Mouse (Mus musculus): Measurements from ENCODE around the gene Fgfrl1.

Fgfrl1 gene

DNA sequence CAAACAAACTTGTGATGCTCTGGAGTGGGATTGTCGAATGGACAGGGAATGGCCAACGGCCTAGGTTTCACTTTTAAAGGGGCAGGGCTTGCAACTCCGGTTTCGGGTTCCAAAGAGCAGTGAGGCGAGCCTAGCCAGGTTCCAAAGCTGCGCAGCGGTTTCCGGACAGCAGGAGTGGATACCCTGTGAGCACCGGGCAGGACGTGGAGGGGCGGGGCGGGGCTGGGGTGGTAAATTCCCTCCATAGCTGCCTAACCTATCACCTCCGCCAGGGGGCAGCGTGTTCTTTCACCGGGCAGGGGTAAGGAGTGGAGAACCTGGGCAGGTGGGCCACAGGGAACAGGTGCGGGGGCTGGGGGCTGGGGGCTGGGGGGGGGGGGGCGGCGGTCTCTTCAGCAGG lies at the start of gene Fgfrl1:
Gene Fgfrl1, plus strand, starts transcription at position 112 of the 400 bp plus-strand sequence.
- TF ChIP-seq GATA4 (IDR thresholded peaks at IDR 0.05; ENCODE audit: insufficient replicate concordance, low read length) = no peak

- no peak for TF ChIP-seq GATA4 (IDR thresholded peaks at IDR 0.05; ENCODE audit: insufficient replicate concordance, low read length)
Measured at GRCm38 (mm10) chr5:108643674-108644073, 48.5 kb upstream of the Fgfrl1 start.

- no peak for TF ChIP-seq GATA4 (IDR thresholded peaks at IDR 0.05; ENCODE audit: insufficient replicate concordance, low read length)
Measured at GRCm38 (mm10) chr5:108645651-108646342, 46.4 kb upstream of the Fgfrl1 start.

GRCm38 (mm10) chr5:108646343-108646660 lies 45.9 kb upstream of the Fgfrl1 start:
- no peak for TF ChIP-seq GATA4 (IDR thresholded peaks at IDR 0.05; ENCODE audit: insufficient replicate concordance, low read length)

GRCm38 (mm10) chr5:108647311-108647710 lies 44.9 kb upstream of the Fgfrl1 start:
- TF ChIP-seq GATA4 (IDR thresholded peaks at IDR 0.05; ENCODE audit: insufficient replicate concordance, low read length) = no peak

- TF ChIP-seq GATA4 (IDR thresholded peaks at IDR 0.05; ENCODE audit: insufficient replicate concordance, low read length) = no peak
Measured at GRCm38 (mm10) chr5:108647820-108648465, 44.2 kb upstream of the Fgfrl1 start.

GRCm38 (mm10) chr5:108648937-108649576 lies 43.1 kb upstream of the Fgfrl1 start:
- no peak for TF ChIP-seq GATA4 (IDR thresholded peaks at IDR 0.05; ENCODE audit: insufficient replicate concordance, low read length)

DNA sequence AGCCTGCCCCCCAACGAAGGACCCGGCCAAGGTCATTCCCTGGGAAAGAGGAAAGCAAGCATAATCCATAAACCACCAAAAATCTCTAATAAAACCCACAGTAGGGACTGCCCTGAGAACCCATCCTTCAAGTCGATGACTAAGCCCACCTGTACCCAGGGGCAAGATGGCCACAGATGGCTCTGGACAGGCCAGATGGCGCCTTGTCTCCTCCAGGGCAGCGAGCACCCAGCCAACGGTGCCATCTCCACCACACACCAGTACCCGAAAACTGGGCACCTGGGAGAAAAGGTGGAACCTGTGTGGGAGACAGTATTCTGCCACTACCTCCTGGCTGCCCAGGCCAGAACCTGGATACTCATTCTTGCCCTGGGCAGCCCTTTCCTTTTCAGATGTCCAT lies 41.8 kb upstream of the Fgfrl1 start:
- TF ChIP-seq GATA4 (IDR thresholded peaks at IDR 0.05; ENCODE audit: insufficient replicate concordance, low read length) = no peak

- TF ChIP-seq GATA4 (IDR thresholded peaks at IDR 0.05; ENCODE audit: insufficient replicate concordance, low read length) = no peak
Measured at GRCm38 (mm10) chr5:108651136-108651720, 41.0 kb upstream of the Fgfrl1 start.

GRCm38 (mm10) chr5:108651823-108652222 lies 40.4 kb upstream of the Fgfrl1 start:
- TF ChIP-seq GATA4 (IDR thresholded peaks at IDR 0.05; ENCODE audit: insufficient replicate concordance, low read length) = no peak

DNA sequence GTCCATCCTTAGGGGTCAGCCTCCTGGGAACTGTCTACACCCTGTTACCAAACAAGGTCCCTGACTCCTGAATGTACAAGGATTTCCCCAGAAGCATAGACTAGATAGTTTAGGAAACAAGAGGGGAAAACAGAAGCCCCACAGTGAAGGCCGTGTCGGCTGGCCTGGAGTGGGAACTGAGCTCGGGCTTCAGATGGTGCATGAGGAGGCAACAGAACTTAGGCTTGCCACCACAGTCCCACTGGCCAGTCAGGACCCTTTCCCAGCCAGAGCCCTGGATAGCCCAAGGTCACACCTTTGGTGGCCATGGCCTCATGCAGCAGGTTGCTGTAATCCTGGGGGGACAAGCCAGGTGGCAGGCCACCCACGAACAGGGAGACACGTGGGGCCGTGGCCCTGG lies 38.8 kb upstream of the Fgfrl1 start:
- TF ChIP-seq GATA4 (IDR thresholded peaks at IDR 0.05; ENCODE audit: insufficient replicate concordance, low read length) = no peak

- no peak for TF ChIP-seq GATA4 (IDR thresholded peaks at IDR 0.05; ENCODE audit: insufficient replicate concordance, low read length)
Measured at GRCm38 (mm10) chr5:108654444-108654990, 37.7 kb upstream of the Fgfrl1 start.

DNA sequence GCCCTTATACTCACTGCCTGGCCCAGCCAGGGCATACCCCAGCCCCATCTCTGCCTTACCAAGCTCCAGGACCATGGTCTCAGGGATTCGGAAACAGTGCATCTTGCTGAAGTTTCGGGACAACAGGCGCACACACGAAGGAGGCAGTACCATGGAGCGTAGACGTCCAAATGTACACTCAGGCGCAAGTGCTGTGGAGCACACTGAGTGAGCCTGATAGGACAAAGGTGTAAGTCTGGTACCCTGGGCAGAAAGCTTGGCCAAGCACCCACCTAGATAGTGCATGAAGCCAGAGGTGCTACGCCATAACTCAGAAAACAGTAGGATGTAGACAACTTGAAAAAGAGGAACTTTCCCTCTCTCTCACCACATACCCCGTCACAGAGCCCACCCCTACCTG lies 36.8 kb upstream of the Fgfrl1 start:
- no peak for TF ChIP-seq GATA4 (IDR thresholded peaks at IDR 0.05; ENCODE audit: insufficient replicate concordance, low read length)

GRCm38 (mm10) chr5:108655891-108656650 lies 36.1 kb upstream of the Fgfrl1 start:
- no peak for TF ChIP-seq GATA4 (IDR thresholded peaks at IDR 0.05; ENCODE audit: insufficient replicate concordance, low read length)

DNA sequence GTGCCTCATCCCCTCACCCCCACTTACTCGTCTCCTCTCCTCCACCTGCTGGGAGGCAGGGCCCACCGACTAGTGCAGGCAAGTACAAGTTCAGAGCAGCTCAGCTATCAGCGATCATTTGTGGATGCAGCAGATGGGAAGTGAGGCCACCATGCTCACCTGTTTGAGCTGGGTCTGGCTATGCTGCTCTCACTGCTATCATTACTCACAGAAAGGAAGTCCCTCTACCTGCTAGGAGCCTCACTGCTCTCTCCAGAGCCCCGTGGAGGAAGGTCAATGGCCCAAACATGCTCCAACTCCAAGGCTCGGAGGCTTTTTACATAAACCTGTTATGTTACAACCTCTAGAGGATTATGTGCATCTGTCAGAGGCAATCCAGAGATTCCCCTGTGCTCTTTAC lies 34.8 kb upstream of the Fgfrl1 start:
- TF ChIP-seq GATA4 (IDR thresholded peaks at IDR 0.05; ENCODE audit: insufficient replicate concordance, low read length) = no peak
